Mouse (Mus musculus) MEL (cell line): ENCODE data around the gene Akap5.

Experiments used
- BHLHE40 ChIP-seq: IDR thresholded peaks from 2 replicates; pipeline ENCODE4 v1.6.1; 2012; ENCODE audit warnings: low read depth, mild to moderate bottlenecking, inconsistent platforms, low read length, improper control_type of control experiment, borderline replicate concordance
- CTCF ChIP-seq, 3 experiments: IDR thresholded peaks in 2 of 3; conservative IDR thresholded peaks in 1 of 3; 2 replicates each; pipeline ENCODE4 v1.5.1; 2011 to 2012; ENCODE audit warnings: low read length in 3 of 3, low read depth in 2 of 3, mild to moderate bottlenecking in 2 of 3, improper control_type of control experiment in 1 of 3, inconsistent platforms in 1 of 3, mixed read lengths in 1 of 3, moderate library complexity in 1 of 3; ENCODE audit not compliant: control insufficient read depth in 1 of 3, insufficient read depth in 1 of 3, poor library complexity in 1 of 3, severe bottlenecking in 1 of 3
- KAT2A ChIP-seq: conservative IDR thresholded peaks from 2 replicates; pipeline ENCODE4 v1.6.1; 2012; ENCODE audit warnings: low read depth, low read length, improper control_type of control experiment, inconsistent platforms
- MAX ChIP-seq: IDR thresholded peaks from 2 replicates; pipeline ENCODE4 v1.6.1; 2011; ENCODE audit warnings: low read length, improper control_type of control experiment
- NELFE ChIP-seq: IDR thresholded peaks from 2 replicates; pipeline ENCODE4 v1.6.1; 2011; ENCODE audit warnings: low read depth, low read length, improper control_type of control experiment
- POLR2A ChIP-seq, 2 experiments: IDR thresholded peaks; 2 replicates each; pipeline ENCODE4 v1.6.1; 2011 to 2012; ENCODE audit warnings: low read length in 2 of 2, mild to moderate bottlenecking in 2 of 2, control low read depth in 1 of 2, improper control_type of control experiment in 1 of 2, low read depth in 1 of 2, moderate library complexity in 1 of 2; ENCODE audit not compliant: control insufficient read depth in 1 of 2, insufficient read depth in 1 of 2, poor library complexity in 1 of 2

- TF ChIP-seq MAX (no peak), BHLHE40 (no peak), POLR2A (IDR thresholded peaks at IDR 0.05; ENCODE audit: control insufficient read depth in 1 of 2, insufficient read depth in 1 of 2, low read depth in 1 of 2, low read length in 2 of 2, poor library complexity in 1 of 2) (peak; percentile 5 to 36; a peak in 1 of 4 replicates), CTCF (IDR thresholded peaks at IDR 0.05 in 2 of 3, conservative IDR thresholded peaks at IDR 0.05 in 1 of 3; ENCODE audit: control insufficient read depth in 1 of 3, insufficient read depth in 1 of 3, low read depth in 2 of 3, low read length in 3 of 3, poor library complexity in 1 of 3, severe bottlenecking in 1 of 3) (no peak), NELFE (no peak), KAT2A (no peak)
Observed at GRCm38 (mm10) chr12:76362303-76362676, 37.6 kb downstream of the Akap5 start.
